Mouse (Mus musculus) CH12.LX (cell line): ENCODE measurements around the gene Eif2b4. TPM values are rescaled to one million over a fixed set of nuclear protein-coding genes. Genes with fewer than 3 reads are reported as not detected.

Experiments used
- DNase-seq: peaks from one replicate; pipeline ENCODE4 v3.0.0-alpha.2; 2013; ENCODE audit errors: extremely low read depth
- H3K27ac ChIP-seq: 2 replicates; pipeline ENCODE4 v1.5.1; 2012; ENCODE audit warnings: low read depth, mild to moderate bottlenecking, control low read depth, moderate library complexity; ENCODE audit not compliant: insufficient read depth
- H3K27me3 ChIP-seq: replicated peaks from 2 replicates; pipeline ENCODE3; 2012; ENCODE audit warnings: inconsistent platforms
- H3K36me3 ChIP-seq, 2 experiments: replicated peaks in 1 of 2; 2 replicates each; pipeline versions ENCODE3 to v1.6.1; 2012; ENCODE audit warnings: inconsistent platforms in 1 of 2, low read length in 1 of 2, mild to moderate bottlenecking in 1 of 2, mixed read lengths in 1 of 2, moderate library complexity in 1 of 2; ENCODE audit not compliant: control insufficient read depth in 1 of 2, insufficient read depth in 1 of 2
- H3K4me1 ChIP-seq, 2 experiments: 2 replicates each; pipeline ENCODE4 v1.6.1; 2012; ENCODE audit warnings: inconsistent platforms in 1 of 2, moderate library complexity in 1 of 2; ENCODE audit not compliant: insufficient read depth in 2 of 2, control insufficient read depth in 1 of 2
- H3K4me2 ChIP-seq: 2 replicates; pipeline ENCODE4 v1.6.1; 2012; ENCODE audit warnings: low read depth, mild to moderate bottlenecking, control low read depth; ENCODE audit not compliant: poor library complexity, insufficient read depth, severe bottlenecking
- H3K4me3 ChIP-seq, 3 experiments: fragments of 150-350 bp in 1 of 3; sonication (generic) in 1 of 3; replicated peaks in 1 of 3; 2 replicates each; pipeline versions ENCODE3 to v1.5.1; 2011 to 2012; ENCODE audit warnings: low read depth in 2 of 3, low read length in 2 of 3, mild to moderate bottlenecking in 2 of 3, moderate library complexity in 2 of 3, control low read depth in 1 of 3, improper control_type of control experiment in 1 of 3, inconsistent platforms in 1 of 3, mixed read lengths in 1 of 3; ENCODE audit not compliant: poor library complexity in 1 of 3
- H3K79me2 ChIP-seq: replicated peaks from 2 replicates; pipeline ENCODE4 v1.6.1; 2012; ENCODE audit warnings: mild to moderate bottlenecking, moderate library complexity; ENCODE audit not compliant: control insufficient read depth, poor library complexity, insufficient read depth, severe bottlenecking; ENCODE audit errors: extremely low read depth
- H3K9ac ChIP-seq: 2 replicates; pipeline ENCODE4 v1.6.1; 2012; ENCODE audit warnings: low read depth, mild to moderate bottlenecking, control low read depth, moderate library complexity; ENCODE audit not compliant: insufficient read depth
- H3K9me3 ChIP-seq: replicated peaks from 2 replicates; pipeline ENCODE3; 2012; ENCODE audit warnings: low read length, inconsistent platforms, mixed read lengths
- BHLHE40 ChIP-seq: IDR thresholded peaks from 2 replicates; pipeline ENCODE4 v1.6.1; 2011; ENCODE audit warnings: mild to moderate bottlenecking, low read depth, low read length, improper control_type of control experiment
- CHD1 ChIP-seq: IDR thresholded peaks from 2 replicates; pipeline ENCODE4 v1.6.1; 2012; ENCODE audit warnings: low read depth, low read length, improper control_type of control experiment, inconsistent platforms
- E2F4 ChIP-seq: IDR thresholded peaks from 2 replicates; pipeline ENCODE4 v1.6.1; 2011; ENCODE audit warnings: low read depth, low read length, improper control_type of control experiment; ENCODE audit not compliant: insufficient replicate concordance
- ELF1 ChIP-seq: IDR thresholded peaks from 2 replicates; pipeline ENCODE4 v1.6.1; 2014; ENCODE audit warnings: low read depth, mild to moderate bottlenecking, inconsistent platforms, low read length, improper control_type of control experiment
- EP300 ChIP-seq: IDR thresholded peaks from 2 replicates; pipeline ENCODE4 v1.6.1; 2011; ENCODE audit warnings: low read length, improper control_type of control experiment
- ETS1 ChIP-seq: conservative IDR thresholded peaks from 2 replicates; pipeline ENCODE4 v1.6.1; 2012; ENCODE audit warnings: low read depth, mild to moderate bottlenecking, inconsistent platforms, low read length, improper control_type of control experiment, moderate library complexity
- GABPA ChIP-seq: IDR thresholded peaks from 2 replicates; pipeline ENCODE4 v1.6.1; 2012; ENCODE audit warnings: low read depth, low read length, improper control_type of control experiment, inconsistent platforms; ENCODE audit not compliant: insufficient replicate concordance
- HCFC1 ChIP-seq: IDR thresholded peaks from 2 replicates; pipeline ENCODE4 v1.6.1; 2012; ENCODE audit warnings: low read depth, mild to moderate bottlenecking, inconsistent platforms, low read length, improper control_type of control experiment
- IRF4 ChIP-seq: IDR thresholded peaks from 2 replicates; pipeline ENCODE4 v1.6.1; 2014; ENCODE audit warnings: low read depth, mild to moderate bottlenecking, inconsistent platforms, low read length, improper control_type of control experiment
- JUN ChIP-seq: IDR thresholded peaks from 2 replicates; pipeline ENCODE4 v1.6.1; 2011; ENCODE audit warnings: low read depth, mild to moderate bottlenecking, low read length, improper control_type of control experiment, moderate library complexity; ENCODE audit not compliant: insufficient read depth
- JUND ChIP-seq: conservative IDR thresholded peaks from 2 replicates; pipeline ENCODE4 v1.6.1; 2011; ENCODE audit warnings: low read depth, low read length, improper control_type of control experiment
- KAT2A ChIP-seq: IDR thresholded peaks from 2 replicates; pipeline ENCODE4 v1.6.1; 2012; ENCODE audit warnings: low read length, improper control_type of control experiment, inconsistent platforms; ENCODE audit not compliant: insufficient replicate concordance
- MAX ChIP-seq: IDR thresholded peaks from 2 replicates; pipeline ENCODE4 v1.6.1; 2011; ENCODE audit warnings: low read length, improper control_type of control experiment
- MEF2A ChIP-seq: IDR thresholded peaks from 2 replicates; pipeline ENCODE4 v1.6.1; 2014; ENCODE audit warnings: low read depth, mild to moderate bottlenecking, inconsistent platforms, low read length, improper control_type of control experiment, borderline replicate concordance
- MXI1 ChIP-seq: IDR thresholded peaks from 2 replicates; pipeline ENCODE4 v1.6.1; 2011; ENCODE audit warnings: mild to moderate bottlenecking, low read depth, low read length, improper control_type of control experiment
- MYC ChIP-seq: IDR thresholded peaks from 2 replicates; pipeline ENCODE4 v1.6.1; 2011; ENCODE audit warnings: low read depth, mild to moderate bottlenecking, improper control_type of control experiment, low read length
- NRF1 ChIP-seq: IDR thresholded peaks from 2 replicates; pipeline ENCODE4 v1.6.1; 2014; ENCODE audit warnings: low read depth, mild to moderate bottlenecking, inconsistent platforms, low read length, improper control_type of control experiment, moderate library complexity
- PAX5 ChIP-seq: IDR thresholded peaks from 2 replicates; pipeline ENCODE4 v1.6.1; 2012; ENCODE audit warnings: low read length, inconsistent platforms, mixed read lengths
- POLR2AphosphoS2 ChIP-seq: IDR thresholded peaks from 2 replicates; pipeline ENCODE4 v1.6.1; 2011; ENCODE audit warnings: low read depth, low read length, improper control_type of control experiment
- RCOR1 ChIP-seq: conservative IDR thresholded peaks from 2 replicates; pipeline ENCODE4 v1.6.1; 2012; ENCODE audit warnings: low read depth, mild to moderate bottlenecking, inconsistent platforms, low read length, improper control_type of control experiment
- SMC3 ChIP-seq: IDR thresholded peaks from 2 replicates; pipeline ENCODE4 v1.6.1; 2011; ENCODE audit warnings: low read depth, low read length, improper control_type of control experiment
- USF1 ChIP-seq: IDR thresholded peaks from 2 replicates; pipeline ENCODE4 v1.6.1; 2014; ENCODE audit warnings: low read depth, mild to moderate bottlenecking, inconsistent platforms, low read length, improper control_type of control experiment
- USF2 ChIP-seq: conservative IDR thresholded peaks from 2 replicates; pipeline ENCODE4 v1.6.1; 2011; ENCODE audit warnings: low read depth, low read length, improper control_type of control experiment
- ZMIZ1 ChIP-seq: IDR thresholded peaks from 2 replicates; pipeline ENCODE4 v1.6.1; 2012; ENCODE audit warnings: low read depth, mild to moderate bottlenecking, inconsistent platforms, low read length, improper control_type of control experiment
- dilution Hi-C: fragments of 300-500 bp; cut with MboI; formaldehyde crosslinking; loops from 2 replicates; pipeline ENCODE4 v1.14.3; 2020; ENCODE audit warnings: low sequenced_read_pairs; ENCODE audit not compliant: extremely low pct_unique_long_range_greater_than_20kb, extremely low pct_ligation_motif_present
- in situ Hi-C: fragments of 300-500 bp; cut with MboI; formaldehyde crosslinking; loops from 3 replicates; pipeline ENCODE4 v1.14.3; 2019; ENCODE audit warnings: low sequenced_read_pairs, low pct_ligation_motif_present, low pct_unique_long_range_greater_than_20kb, mixed read lengths
- polyA plus RNA-seq: library from polyadenylated mRNA; unstranded; fragments of >175 nt; gene quantifications from 2 replicates; pipeline ENCODE4 v1.2.1, GENCODE M21; 2012; ENCODE audit warnings: low read depth; ENCODE audit not compliant: insufficient read length
- total RNA-seq, 2 experiments: library from RNA; depleted of rRNA; stranded (reverse); fragments of 300-350 nt in 1 of 2; fragments of >200 nt in 1 of 2; gene quantifications; 2 replicates each; pipeline ENCODE4 v1.2.3; 2012 to 2014

Gene Eif2b4
- total and polyA plus RNA-seq, 3 experiments = 26.8 to 99.5 (median 56.8) TPM

GRCm38 (mm10) chr5:31138968-31139425 lies 54.2 kb downstream of the Eif2b4 start:
- Histone ChIP-seq H3K4me1 (no peaks in the 10 kb centered on the region), H3K9me3 (no peaks in the 10 kb centered on the region), H3K9ac (no peak overlapping the region), H3K27ac (no peak overlapping the region), H3K4me2 (no peak overlapping the region), H3K27me3 (no peaks in the 10 kb centered on the region), H3K79me2 (no peaks in the 10 kb centered on the region), H3K4me3 (no peak overlapping the region), H3K36me3 (peaks cover 10 to 23% of the 10 kb centered on the region in 2 experiments)
- in situ Hi-C loops (no loop called here), dilution Hi-C loops (no loop called here)
- DNase-seq = no peak
- TF ChIP-seq NRF1 (no peak), USF1 (no peak), ELF1 (no peak), CHD1 (no peak), RCOR1 (no peak), KAT2A (no peak), HCFC1 (no peak), SMC3 (no peak), POLR2AphosphoS2 (no peak), MXI1 (no peak), USF2 (no peak), MEF2A (no peak), E2F4 (no peak), MAX (no peak), BHLHE40 (no peak), IRF4 (no peak)

GRCm38 (mm10) chr5:31138241-31138967 lies 54.8 kb downstream of the Eif2b4 start, which contains the start of gene Ucn:
TSS of gene Ucn (minus strand) at chr5:31138829.
- DNase-seq = no peak
- no peaks in the 10 kb centered on the region for H3K4me1 ChIP-seq
- no peak within 1 kb of the TSS for H3K4me2 ChIP-seq
- peaks cover 9 to 18% of the 10 kb centered on the region in 2 experiments for H3K36me3 ChIP-seq
- dilution Hi-C loops (no loop called here), in situ Hi-C loops (no loop called here)
- no peaks in the 10 kb centered on the region for H3K9me3 ChIP-seq
- H3K4me3 ChIP-seq = no peak within 1 kb of the TSS
- H3K27me3 ChIP-seq = no peaks in the 10 kb centered on the region
- no peaks in the 10 kb centered on the region for H3K79me2 ChIP-seq
- no peak within 1 kb of the TSS for H3K9ac ChIP-seq
- no peak within 1 kb of the TSS for H3K27ac ChIP-seq
- TF ChIP-seq SMC3 (no peak), USF1 (no peak), BHLHE40 (no peak), MYC (no peak), EP300 (no peak), PAX5 (no peak), JUN (no peak), ZMIZ1 (no peak), JUND (no peak), NRF1 (no peak), E2F4 (no peak), ETS1 (no peak), IRF4 (no peak), GABPA (no peak), MEF2A (no peak), HCFC1 (no peak)
